Mouse (Mus musculus): ENCODE data around the gene Gm10382. TPM values are rescaled to one million over a fixed set of nuclear protein-coding genes. Genes with fewer than 3 reads are reported as not detected.

Gene Gm10382
- total and polyA plus RNA-seq, 3 experiments: 0.65 to 0.96 TPM; not detected in 1

- TF ChIP-seq NELFE (IDR thresholded peaks at IDR 0.05; ENCODE audit: low read depth, low read length) (no peak; the same call in 1 of the 2 replicates), NRF1 (IDR thresholded peaks at IDR 0.05; ENCODE audit: insufficient read depth, low read depth, low read length, poor library complexity, severe bottlenecking) (no peak), ETS1 (IDR thresholded peaks at IDR 0.05; ENCODE audit: low read depth, low read length) (no peak), POLR2AphosphoS2 (IDR thresholded peaks at IDR 0.05; ENCODE audit: low read length) (peak; percentile 19), KAT2A (conservative IDR thresholded peaks at IDR 0.05; ENCODE audit: low read depth, low read length) (no peak), UBTF (IDR thresholded peaks at IDR 0.05; ENCODE audit: borderline replicate concordance, insufficient read depth, low read depth, low read length) (no peak)
These were observed 5.3 kb upstream of the Gm10382 start (continued) for GRCm38 (mm10) chr5:125383637-125384420.

- Histone ChIP-seq H3K79me2 (ENCODE audit: control insufficient read depth, insufficient read depth, low read length, poor library complexity) (peaks cover 19% of the 10 kb centered on the region), H3K4me3 (ENCODE audit: control insufficient read depth in 1 of 2, insufficient read depth in 1 of 2, low read depth in 2 of 2, low read length in 2 of 2) (no peak overlapping the region), H3K27ac (ENCODE audit: control insufficient read depth, low read depth, low read length) (no peak overlapping the region), H3K27me3 (ENCODE audit: control insufficient read depth in 1 of 2, insufficient read depth in 2 of 2, low read length in 2 of 2) (no peaks in the 10 kb centered on the region), H3K4me1 (ENCODE audit: control insufficient read depth in 1 of 2, insufficient read depth in 2 of 2, low read length in 2 of 2) (peaks cover 3 to 6% of the 10 kb centered on the region in 2 experiments; a peak in 3 of 4 replicates), H3K9ac (ENCODE audit: control insufficient read depth, low read depth, low read length, poor library complexity, severe bottlenecking) (no peak overlapping the region), H3K9me3 (replicated peaks; ENCODE audit: insufficient read depth, low read length) (no peaks in the 10 kb centered on the region), H3K36me3 (ENCODE audit: control insufficient read depth in 1 of 2, insufficient read depth in 2 of 2, low read length in 2 of 2) (peaks cover 13 to 15% of the 10 kb centered on the region in 2 experiments)
- DNase-seq (ENCODE audit: low read depth, low spot score): peak; percentile 68
- no peak; the same call in 1 of the 2 replicates for TF ChIP-seq MYB (IDR thresholded peaks at IDR 0.05; ENCODE audit: low read depth, low read length)
- TF ChIP-seq MAFK (IDR thresholded peaks at IDR 0.05; ENCODE audit: borderline replicate concordance, low read depth, low read length): peak; percentile 21; the same call in 1 of the 2 replicates
- 0 out of 2 replicates have a peak, but pooled peaks have one; percentile 23 for TF ChIP-seq MAX (IDR thresholded peaks at IDR 0.05; ENCODE audit: low read length)
- TF ChIP-seq ETS1 (IDR thresholded peaks at IDR 0.05; ENCODE audit: low read depth, low read length): no peak
- peak; percentile 30; the same call in 1 of the 2 replicates for TF ChIP-seq MXI1 (IDR thresholded peaks at IDR 0.05; ENCODE audit: low read depth, low read length)
- peak; percentile 91 for TF ChIP-seq ZMIZ1 (IDR thresholded peaks at IDR 0.05; ENCODE audit: low read depth, low read length)
- peak in 1 of 2 experiments; percentile 56; a peak in 1 of 4 replicates for TF ChIP-seq POLR2A (IDR thresholded peaks at IDR 0.05; ENCODE audit: control insufficient read depth in 1 of 2, insufficient read depth in 1 of 2, low read depth in 1 of 2, low read length in 2 of 2, poor library complexity in 1 of 2)
- TF ChIP-seq TBP (IDR thresholded peaks at IDR 0.05; ENCODE audit: low read depth, low read length): peak; percentile 39; the same call in 1 of the 2 replicates
- peak; percentile 78 for TF ChIP-seq MYC (IDR thresholded peaks at IDR 0.05; ENCODE audit: low read depth, low read length)
- TF ChIP-seq SMC3 (IDR thresholded peaks at IDR 0.05; ENCODE audit: low read depth, low read length): 0 out of 2 replicates have a peak, but pooled peaks have one; percentile 7
- peak; percentile 48 for TF ChIP-seq GATA1 (IDR thresholded peaks at IDR 0.05; ENCODE audit: low read depth, low read length)
- no peak for TF ChIP-seq EP300 (IDR thresholded peaks at IDR 0.05; ENCODE audit: low read depth in 1 of 2, low read length in 2 of 2)
- no peak for TF ChIP-seq USF2 (IDR thresholded peaks at IDR 0.05; ENCODE audit: borderline replicate concordance in 1 of 2, insufficient read depth in 1 of 2, low read depth in 1 of 2, low read length in 2 of 2)
- peak; percentile 84; the same call in 1 of the 2 replicates for TF ChIP-seq POLR2AphosphoS5 (IDR thresholded peaks at IDR 0.05; ENCODE audit: borderline replicate concordance, low read depth, low read length)
- peak; percentile 55 for TF ChIP-seq POLR2AphosphoS2 (IDR thresholded peaks at IDR 0.05; ENCODE audit: low read length)
- no peak for TF ChIP-seq TCF12 (IDR thresholded peaks at IDR 0.05; ENCODE audit: low read depth, low read length)
These were observed 4.5 kb upstream of the Gm10382 start for GRCm38 (mm10) chr5:125384512-125385214.

Data from MEL (cell line).